Mouse (Mus musculus) hindbrain, embryonic 14.5 days (tissue): ENCODE results near the gene Fam13c. TPM values are rescaled to one million over a fixed set of nuclear protein-coding genes. Genes with fewer than 3 reads are reported as not detected.

Experiments
- ATAC-seq: fragments of 200-750 bp; cut with Nextera tagmentation; 2 replicates; pipeline ENCODE4 v1.8.0; 2017; ENCODE audit warnings: moderate number of reproducible peaks, mild to moderate bottlenecking, moderate TSS enrichment, moderate library complexity; ENCODE audit not compliant: low FRiP score
- DNase-seq: peaks from one replicate; pipeline ENCODE4 v3.0.0-alpha.2; 2015; ENCODE audit warnings: low spot score
- H3K27ac ChIP-seq: fragments of 300-500 bp; sonication (generic); 2 replicates; pipeline ENCODE4 v1.5.1; 2014; ENCODE audit warnings: mild to moderate bottlenecking, moderate library complexity
- H3K27me3 ChIP-seq: fragments of 300-500 bp; sonication (generic); 2 replicates; pipeline ENCODE4 v1.6.1; 2014; ENCODE audit warnings: mild to moderate bottlenecking, low read length, mixed read lengths; ENCODE audit not compliant: control insufficient read depth, insufficient read depth
- H3K36me3 ChIP-seq: fragments of 300-500 bp; sonication (generic); replicated peaks from 2 replicates; pipeline ENCODE4 v1.6.1; 2014; ENCODE audit not compliant: control insufficient read depth, insufficient read depth
- H3K4me1 ChIP-seq: fragments of 300-500 bp; sonication (generic); replicated peaks from 2 replicates; pipeline ENCODE4 v1.6.1; 2014; ENCODE audit warnings: antibody characterized with exemption, low read length, mixed read lengths; ENCODE audit not compliant: control insufficient read depth, insufficient read depth
- H3K4me2 ChIP-seq: fragments of 300-500 bp; sonication (generic); replicated peaks from 2 replicates; pipeline ENCODE4 v1.6.1; 2014; ENCODE audit warnings: mild to moderate bottlenecking, moderate library complexity
- H3K4me3 ChIP-seq: fragments of 300-500 bp; sonication (generic); replicated peaks from 2 replicates; pipeline ENCODE4 v1.5.1; 2014; ENCODE audit warnings: mild to moderate bottlenecking, low read length
- H3K9ac ChIP-seq: fragments of 300-500 bp; sonication (generic); 2 replicates; pipeline ENCODE4 v1.6.1; 2014
- H3K9me3 ChIP-seq: fragments of 300-500 bp; sonication (generic); 2 replicates; pipeline ENCODE4 v1.6.1; 2016; ENCODE audit warnings: low read length; ENCODE audit not compliant: control insufficient read depth
- WGBS: fragments of 180-500 bp; shearing (Covaris S2); extraction: QIAGEN DNeasy Blood & Tissue Kit; methylation state at CpG from one replicate; pipeline ENCODE4 v1.1.7; 2014; 5-methylcytosine and 5-hydroxymethylcytosine counted together
- polyA plus RNA-seq: library from polyadenylated mRNA; unstranded; fragments of >200 nt; fragmentation: Nextera tagmentation; extraction: Ambion mirVana; gene quantifications from 2 replicates; pipeline ENCODE4 v1.2.1, GENCODE M21; 2014

The Fam13c gene
- polyA plus RNA-seq, 1 experiment from 2014 or later = 28.2 TPM

DNA sequence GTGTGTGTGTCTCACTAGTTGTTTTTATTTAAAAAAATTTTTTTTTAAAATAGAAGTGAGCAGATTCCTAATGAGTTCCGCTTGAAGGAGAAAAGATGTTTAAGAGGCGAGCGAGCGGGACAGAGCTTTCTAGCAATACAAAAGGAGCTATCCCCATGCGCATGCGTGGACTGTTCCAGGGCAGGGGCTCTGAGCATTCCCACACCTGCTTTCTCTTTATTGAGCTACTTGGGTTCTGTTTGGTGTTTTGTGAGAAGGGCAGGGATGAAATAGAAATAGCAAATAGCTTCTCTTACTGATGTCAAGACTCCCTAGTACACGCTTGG, 45.0 kb downstream of the Fam13c start:
- DNase-seq (peak; percentile 75), ATAC-seq (peak; percentile 69; the same call in 1 of the 2 replicates)
- WGBS = 8% methylated on average over 7 of the region's 7 CpGs
- peaks cover 14% of the 10 kb centered on the region for H3K4me1 ChIP-seq
- H3K27me3 ChIP-seq = no peaks in the 10 kb centered on the region
- peaks cover 6% of the 10 kb centered on the region; the same call in 1 of the 2 replicates for H3K36me3 ChIP-seq
- H3K4me3 ChIP-seq = no peak overlapping the region
- peak overlapping the region; percentile 70 for H3K27ac ChIP-seq
- H3K9me3 ChIP-seq = no peaks in the 10 kb centered on the region
- H3K4me2 ChIP-seq = peak overlapping the region; percentile 42
- H3K9ac ChIP-seq = peak overlapping the region; percentile 43; the same call in 1 of the 2 replicates

DNA sequence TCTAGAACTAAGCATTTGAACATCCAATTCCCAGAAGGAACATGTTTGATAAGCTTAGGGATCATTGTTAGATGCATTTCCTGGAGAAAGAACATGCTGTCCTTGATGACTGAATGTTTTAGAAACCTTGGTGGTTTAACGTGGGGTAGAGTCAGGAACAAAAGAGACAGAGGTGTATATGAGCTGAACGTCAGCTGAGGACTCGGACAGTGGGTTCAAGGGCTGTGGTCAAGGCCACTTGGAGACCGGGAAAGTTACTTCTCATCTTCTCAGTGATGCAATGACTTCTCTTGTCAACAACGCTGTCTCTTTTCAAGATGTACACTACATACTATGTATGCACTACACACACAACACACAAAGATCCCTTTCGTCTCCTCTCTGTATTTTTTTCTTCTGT, 46.4 kb downstream of the Fam13c start:
- Histone ChIP-seq H3K27ac (no peak overlapping the region), H3K4me3 (no peak overlapping the region)

DNA sequence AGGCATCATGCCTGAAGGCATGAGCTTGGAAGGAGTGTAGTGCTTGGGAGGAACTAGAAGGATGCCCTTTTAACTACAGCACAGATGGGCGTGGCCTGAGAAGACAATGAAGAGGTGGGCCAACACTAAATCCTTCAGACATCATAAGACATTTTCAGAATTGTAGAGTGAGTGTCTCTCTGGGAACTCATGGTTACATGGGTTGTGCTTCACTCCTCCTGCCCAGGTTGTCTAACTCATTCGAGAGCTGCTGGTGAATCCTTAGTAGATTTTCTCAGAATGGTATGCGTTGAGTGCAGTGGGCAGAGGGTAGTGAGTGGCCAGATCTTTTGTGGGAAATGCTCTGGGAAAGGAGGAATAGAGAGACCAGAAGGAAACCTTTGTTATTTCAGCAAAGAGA, 53.6 kb downstream of the Fam13c start:
- H3K36me3 ChIP-seq = no peaks in the 10 kb centered on the region
- peaks cover 10% of the 10 kb centered on the region for H3K4me1 ChIP-seq
- no peak for DNase-seq
- H3K4me3 ChIP-seq = no peak overlapping the region
- H3K9me3 ChIP-seq = no peaks in the 10 kb centered on the region
- H3K27ac ChIP-seq = peak overlapping the region; percentile 6; the same call in 1 of the 2 replicates
- 89% methylated on average over 3 of the region's 3 CpGs for WGBS
- no peak overlapping the region for H3K9ac ChIP-seq
- no peak for ATAC-seq
- H3K4me2 ChIP-seq = no peak overlapping the region
- H3K27me3 ChIP-seq = no peaks in the 10 kb centered on the region

More for the DNA sequence above, 46.4 kb downstream of the Fam13c start:
- ATAC-seq = no peak
- H3K4me2 ChIP-seq = no peak overlapping the region
- no peak overlapping the region for H3K9ac ChIP-seq
- H3K27me3 ChIP-seq = no peaks in the 10 kb centered on the region
- H3K36me3 ChIP-seq = no peaks in the 10 kb centered on the region
- no peak for DNase-seq
- H3K9me3 ChIP-seq = no peaks in the 10 kb centered on the region
- WGBS = 92% methylated on average over 6 of the region's 6 CpGs
- H3K4me1 ChIP-seq = peaks cover 14% of the 10 kb centered on the region

DNA sequence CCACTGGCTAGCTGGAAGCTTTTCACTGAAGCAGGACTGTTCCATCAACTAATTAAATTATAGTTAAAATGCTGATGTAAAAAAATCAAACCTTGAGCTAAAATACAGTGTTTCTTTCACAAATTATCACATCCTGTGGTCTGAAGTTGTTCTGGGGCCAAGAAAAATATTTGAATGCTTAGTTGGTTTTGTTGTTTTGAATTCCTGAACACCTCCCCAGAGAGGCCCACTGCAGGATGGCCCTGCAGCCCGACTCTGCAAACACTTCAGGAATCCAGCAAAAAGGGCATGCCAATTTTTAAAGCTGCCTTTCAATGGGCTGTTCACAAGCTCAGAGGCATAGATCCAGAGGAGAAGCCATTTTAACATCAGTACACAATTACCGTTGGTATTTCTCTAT, 54.2 kb downstream of the Fam13c start:
- peaks cover 15% of the 10 kb centered on the region for H3K4me1 ChIP-seq
- H3K36me3 ChIP-seq = no peaks in the 10 kb centered on the region
- ATAC-seq = no peak
- no peaks in the 10 kb centered on the region for H3K27me3 ChIP-seq
- H3K4me3 ChIP-seq = no peak overlapping the region
- H3K4me2 ChIP-seq = no peak overlapping the region
- 67% methylated on average over 2 of the region's 2 CpGs for WGBS
- peak overlapping the region; percentile 8 for H3K27ac ChIP-seq
- H3K9ac ChIP-seq = no peak overlapping the region
- DNase-seq = no peak
- H3K9me3 ChIP-seq = no peaks in the 10 kb centered on the region

DNA sequence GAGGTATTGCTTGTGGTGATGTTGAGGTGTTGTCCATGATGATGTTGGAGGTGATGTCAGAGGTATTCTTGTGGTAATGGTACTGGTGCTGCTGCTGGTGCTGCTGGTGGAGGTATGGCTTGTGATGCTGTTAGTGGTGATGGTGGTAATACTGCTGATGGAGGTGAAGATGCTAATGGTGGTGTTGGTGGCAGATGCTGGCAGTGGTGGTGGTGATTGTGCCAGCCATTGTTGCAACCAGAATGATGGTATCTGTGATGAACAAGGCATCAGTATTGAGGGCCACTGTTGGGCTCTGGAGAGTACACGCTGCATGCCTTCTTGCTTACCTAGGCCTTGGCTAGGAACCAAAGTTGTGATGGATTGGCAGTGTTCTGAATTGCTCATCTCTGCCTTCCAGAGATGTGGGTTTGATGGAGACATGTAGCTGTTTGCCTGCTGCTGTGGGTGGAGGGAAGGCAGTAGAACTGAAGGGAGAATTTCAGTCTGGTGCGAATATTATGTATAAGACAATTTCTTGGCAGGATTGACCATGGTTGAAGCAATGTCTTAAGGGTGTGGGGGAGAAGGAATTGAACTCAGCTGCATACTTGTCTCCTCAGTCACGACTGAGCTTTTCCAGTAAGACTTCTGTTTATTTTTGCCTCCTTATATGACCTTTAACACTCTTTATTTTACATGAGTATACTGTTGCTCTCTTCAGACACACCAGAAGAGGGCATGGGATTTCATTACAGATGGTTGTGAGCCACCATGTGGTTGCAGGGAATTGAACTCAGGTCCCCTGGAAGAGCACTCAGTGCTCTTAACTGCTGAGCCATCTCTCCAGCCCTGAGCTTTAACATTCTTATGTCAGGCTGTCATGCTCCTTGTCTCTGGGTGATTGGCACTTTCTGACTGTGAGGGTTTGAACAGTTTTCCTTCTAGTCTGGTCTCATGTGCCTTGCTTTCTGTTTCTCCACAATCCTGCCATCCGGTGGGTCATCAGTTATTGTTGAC, 55.1 kb downstream of the Fam13c start:
- H3K4me1 ChIP-seq = peaks cover 15% of the 10 kb centered on the region
- H3K27me3 ChIP-seq = no peaks in the 10 kb centered on the region
- 90% methylated on average over 4 of the region's 4 CpGs for WGBS
- peak overlapping the region; percentile 8; the same call in 1 of the 2 replicates for H3K27ac ChIP-seq
- H3K9me3 ChIP-seq = no peaks in the 10 kb centered on the region
- no peak overlapping the region for H3K9ac ChIP-seq
- no peak overlapping the region for H3K4me3 ChIP-seq
- H3K36me3 ChIP-seq = no peaks in the 10 kb centered on the region
- DNase-seq = no peak
- H3K4me2 ChIP-seq = no peak overlapping the region
- no peak for ATAC-seq

DNA sequence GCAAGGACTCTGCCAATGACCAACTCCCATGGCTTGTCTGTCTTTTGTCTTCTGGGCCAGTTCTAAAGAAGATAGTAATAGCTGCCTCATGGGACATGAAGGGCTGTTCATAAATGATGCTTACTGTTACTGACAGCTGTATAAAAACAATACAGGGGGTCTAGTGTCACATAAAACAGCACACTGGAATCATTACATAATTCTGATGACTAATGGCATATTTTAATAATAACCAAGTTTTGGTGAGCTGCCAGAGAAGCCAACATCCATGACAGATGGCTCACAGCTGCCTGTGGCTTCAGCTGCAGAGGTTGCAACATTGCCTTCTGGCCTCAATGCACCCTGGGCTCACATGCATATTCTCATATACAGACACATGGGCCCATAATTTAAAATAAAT, 56.7 kb downstream of the Fam13c start:
- peak overlapping the region; percentile 49; the same call in 1 of the 2 replicates for H3K27ac ChIP-seq
- H3K4me1 ChIP-seq = peaks cover 15% of the 10 kb centered on the region
- no peak overlapping the region for H3K4me2 ChIP-seq
- no peak overlapping the region for H3K9ac ChIP-seq
- no peaks in the 10 kb centered on the region for H3K27me3 ChIP-seq
- 0 out of 2 replicates have a peak, but pooled peaks have one; percentile 54 for ATAC-seq
- no peak for DNase-seq
- no peaks in the 10 kb centered on the region for H3K9me3 ChIP-seq
- H3K36me3 ChIP-seq = peaks cover 1% of the 10 kb centered on the region; the same call in 1 of the 2 replicates
- H3K4me3 ChIP-seq = no peak overlapping the region

DNA sequence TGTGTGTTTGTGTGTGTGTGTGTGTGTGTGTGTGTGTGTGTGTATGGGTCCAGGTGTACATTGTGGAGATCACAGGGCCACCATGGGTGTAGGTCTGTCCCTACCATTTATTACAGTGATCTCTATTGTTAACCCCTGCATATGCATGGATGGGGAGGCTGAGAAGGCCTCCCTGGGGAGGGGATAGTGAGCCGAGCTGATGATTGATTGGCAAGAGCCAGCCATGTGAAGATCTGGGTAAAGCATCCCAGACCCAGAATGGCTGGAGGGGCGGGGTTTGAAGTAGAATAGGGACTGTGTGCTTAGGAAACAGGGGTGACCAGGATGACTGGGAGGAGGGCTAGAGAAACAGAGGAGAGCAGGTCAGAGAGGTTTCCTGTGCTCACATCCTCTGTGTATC, 58.0 kb downstream of the Fam13c start:
- no peak overlapping the region for H3K4me2 ChIP-seq
- H3K4me3 ChIP-seq = no peak overlapping the region
- WGBS = 57% methylated on average over 2 of the region's 2 CpGs
- H3K36me3 ChIP-seq = peaks cover 4% of the 10 kb centered on the region; the same call in 1 of the 2 replicates
- H3K27ac ChIP-seq = no peak overlapping the region
- H3K27me3 ChIP-seq = no peaks in the 10 kb centered on the region
- no peaks in the 10 kb centered on the region for H3K9me3 ChIP-seq
- DNase-seq (no peak), ATAC-seq (no peak)
- H3K9ac ChIP-seq = no peak overlapping the region
- peaks cover 15% of the 10 kb centered on the region for H3K4me1 ChIP-seq

DNA sequence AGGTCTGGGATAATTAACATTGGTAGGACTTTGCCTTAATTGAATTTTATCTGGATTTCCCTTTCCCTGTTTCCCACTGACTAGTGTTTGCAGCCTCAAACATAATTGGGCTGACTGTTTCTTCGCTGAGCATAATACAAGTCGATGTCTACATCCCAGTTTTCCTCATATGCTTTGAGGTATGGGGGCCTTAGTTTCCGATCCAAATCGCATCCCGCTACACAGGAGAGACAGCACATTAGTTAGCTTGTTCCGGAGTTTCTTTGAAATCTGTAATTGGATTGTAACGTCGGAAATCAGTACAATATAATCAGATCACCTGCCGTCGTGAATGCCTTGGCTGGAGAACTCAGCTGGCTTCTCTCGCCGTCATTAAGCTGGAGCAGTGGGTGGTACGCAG, 59.0 kb downstream of the Fam13c start:
- ATAC-seq (no peak), DNase-seq (peak; percentile 29)
- Histone ChIP-seq H3K36me3 (peaks cover 4% of the 10 kb centered on the region; the same call in 1 of the 2 replicates), H3K27ac (no peak overlapping the region; the same call in 1 of the 2 replicates), H3K4me2 (no peak overlapping the region), H3K27me3 (no peaks in the 10 kb centered on the region), H3K9ac (no peak overlapping the region), H3K4me3 (no peak overlapping the region), H3K4me1 (peaks cover 15% of the 10 kb centered on the region), H3K9me3 (no peaks in the 10 kb centered on the region)
- 36% methylated on average over 13 of the region's 13 CpGs for WGBS

DNA sequence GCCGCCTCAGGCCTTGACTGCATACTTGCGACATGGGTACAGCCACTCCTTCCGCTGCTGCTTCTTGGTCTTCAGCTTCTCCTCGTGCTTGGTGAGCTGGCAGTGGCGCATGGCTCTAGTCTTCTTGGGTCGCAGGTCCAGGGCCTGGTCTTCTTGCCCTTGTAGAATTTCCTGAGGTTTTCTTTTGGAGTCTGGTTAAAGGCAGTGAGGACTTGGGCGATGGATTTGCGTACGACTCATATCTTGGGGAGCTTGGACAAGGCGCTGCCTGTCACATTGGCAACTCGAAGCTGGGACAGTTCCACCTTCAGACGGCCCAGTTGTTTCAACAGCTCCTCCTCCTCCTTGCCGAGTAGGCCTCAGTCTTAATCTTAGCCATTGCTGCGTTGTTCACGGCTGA, 64.6 kb downstream of the Fam13c start:
- Histone ChIP-seq H3K27me3 (no peaks in the 10 kb centered on the region), H3K27ac (no peak overlapping the region), H3K4me3 (no peak overlapping the region), H3K4me1 (0 out of 2 replicates have a peak, but pooled peaks cover 5% of the 10 kb centered on the region), H3K9me3 (no peaks in the 10 kb centered on the region; the same call in 1 of the 2 replicates), H3K36me3 (peaks cover 4% of the 10 kb centered on the region; the same call in 1 of the 2 replicates), H3K9ac (no peak overlapping the region), H3K4me2 (no peak overlapping the region)
- no peak for ATAC-seq
- no peak for DNase-seq
- WGBS = 92% methylated on average over 15 of the region's 15 CpGs
